Mouse (Mus musculus) kidney, embryonic 15.5 days (tissue): ENCODE results near the gene Pnp2. TPM values are rescaled to one million over a fixed set of nuclear protein-coding genes. Genes with fewer than 3 reads are reported as not detected.

Source experiments
- ATAC-seq: fragments of 200-750 bp; cut with Nextera tagmentation; replicated peaks from 2 replicates; pipeline ENCODE4 v1.8.0; 2017; ENCODE audit warnings: moderate TSS enrichment; ENCODE audit not compliant: low FRiP score
- H3K27ac ChIP-seq: fragments of 300-500 bp; sonication (generic); 2 replicates; pipeline ENCODE4 v1.5.1; 2015; ENCODE audit warnings: mild to moderate bottlenecking, inconsistent platforms
- H3K27me3 ChIP-seq: fragments of 300-500 bp; sonication (generic); 2 replicates; pipeline ENCODE4 v1.6.1; 2015; ENCODE audit warnings: inconsistent platforms
- H3K36me3 ChIP-seq: fragments of 300-500 bp; sonication (generic); 2 replicates; pipeline ENCODE4 v1.6.1; 2015; ENCODE audit warnings: inconsistent platforms
- H3K4me1 ChIP-seq: fragments of 300-500 bp; sonication (generic); 2 replicates; pipeline ENCODE4 v1.6.1; 2015; ENCODE audit warnings: inconsistent platforms
- H3K4me2 ChIP-seq: fragments of 300-500 bp; sonication (generic); 2 replicates; pipeline ENCODE4 v1.6.1; 2015; ENCODE audit warnings: moderate library complexity, mild to moderate bottlenecking, inconsistent platforms
- H3K4me3 ChIP-seq: fragments of 300-500 bp; sonication (generic); replicated peaks from 2 replicates; pipeline ENCODE4 v1.5.1; 2015; ENCODE audit warnings: mild to moderate bottlenecking, inconsistent platforms
- H3K9ac ChIP-seq: fragments of 300-500 bp; sonication (generic); 2 replicates; pipeline ENCODE4 v1.6.1; 2015; ENCODE audit warnings: mild to moderate bottlenecking, inconsistent platforms
- H3K9me3 ChIP-seq: fragments of 300-500 bp; sonication (generic); replicated peaks from 2 replicates; pipeline ENCODE4 v1.6.1; 2016; ENCODE audit warnings: inconsistent platforms
- WGBS: fragments of 180-500 bp; shearing (Covaris S2); methylation state at CpG from one replicate; pipeline ENCODE4 v1.1.7; 2015; ENCODE audit warnings: mixed read lengths; 5-methylcytosine and 5-hydroxymethylcytosine counted together
- polyA plus RNA-seq: library from polyadenylated mRNA; unstranded; fragments of >200 nt; fragmentation: Nextera tagmentation; extraction: Ambion mirVana; gene quantifications from 2 replicates; pipeline ENCODE4 v1.2.1, GENCODE M21; 2015

The Pnp2 gene
- polyA plus RNA-seq, 1 experiment from 2014 or later, result 0.62 TPM

DNA sequence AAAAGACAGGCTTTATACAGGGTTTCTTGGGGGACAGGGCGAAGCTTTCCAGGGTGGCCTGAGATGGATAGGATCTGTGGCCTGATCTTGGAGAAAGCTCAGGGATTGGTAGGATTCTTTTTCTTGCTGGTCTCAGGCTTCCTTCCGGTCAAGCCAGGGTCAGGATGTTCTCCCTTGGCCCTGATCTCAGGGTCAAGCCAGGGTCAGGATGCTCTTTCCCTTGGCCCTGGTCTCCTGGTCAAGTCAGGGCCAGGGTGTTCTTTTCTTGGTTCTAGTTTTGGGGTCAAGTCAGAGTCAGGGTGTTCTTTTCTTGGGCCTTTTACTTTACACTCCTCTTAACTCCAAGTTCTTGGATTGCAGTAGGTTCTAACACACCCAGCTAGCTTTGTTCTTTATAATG is 31.9 kb downstream of the Pnp2 start:
- 86% methylated on average over 2 of the region's 2 CpGs for WGBS
- H3K27me3 ChIP-seq, result no peaks in the 10 kb centered on the region
- H3K27ac ChIP-seq, result no peak overlapping the region
- no peaks in the 10 kb centered on the region for H3K36me3 ChIP-seq
- ATAC-seq, result no peak
- no peaks in the 10 kb centered on the region for H3K9me3 ChIP-seq
- H3K9ac ChIP-seq, result no peak overlapping the region
- H3K4me2 ChIP-seq, result no peak overlapping the region
- H3K4me1 ChIP-seq, result no peaks in the 10 kb centered on the region
- H3K4me3 ChIP-seq, result no peak overlapping the region

DNA sequence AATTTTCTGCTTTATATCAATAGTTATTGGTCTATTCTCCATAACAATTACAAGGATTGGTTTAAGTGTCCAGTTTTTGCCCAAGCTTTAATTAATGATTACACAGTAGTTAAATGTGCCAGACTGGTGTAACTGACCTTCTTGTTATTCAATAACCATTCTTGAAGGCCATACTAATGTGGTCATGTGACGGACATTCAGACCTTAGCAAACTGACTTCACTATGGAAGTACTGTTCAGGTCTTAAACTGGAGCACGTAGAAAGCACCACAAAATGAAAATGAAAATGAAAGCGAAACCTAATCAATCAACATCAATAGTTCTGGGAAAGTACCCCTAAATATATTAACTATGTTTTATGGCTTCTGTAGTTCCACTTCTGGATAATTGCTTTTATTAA is 35.2 kb downstream of the Pnp2 start:
- H3K27ac ChIP-seq, result 0 out of 2 replicates have a peak overlapping the region, but pooled peaks have one; percentile 58
- no peak overlapping the region for H3K4me2 ChIP-seq
- H3K27me3 ChIP-seq, result no peaks in the 10 kb centered on the region
- ATAC-seq, result peak; percentile 82
- 0 out of 2 replicates have a peak, but pooled peaks cover 6% of the 10 kb centered on the region for H3K4me1 ChIP-seq
- no peak overlapping the region for H3K4me3 ChIP-seq
- H3K9me3 ChIP-seq, result no peaks in the 10 kb centered on the region
- H3K9ac ChIP-seq, result no peak overlapping the region
- no peaks in the 10 kb centered on the region for H3K36me3 ChIP-seq
- WGBS, result 70% methylated on average over 3 of the region's 3 CpGs

DNA sequence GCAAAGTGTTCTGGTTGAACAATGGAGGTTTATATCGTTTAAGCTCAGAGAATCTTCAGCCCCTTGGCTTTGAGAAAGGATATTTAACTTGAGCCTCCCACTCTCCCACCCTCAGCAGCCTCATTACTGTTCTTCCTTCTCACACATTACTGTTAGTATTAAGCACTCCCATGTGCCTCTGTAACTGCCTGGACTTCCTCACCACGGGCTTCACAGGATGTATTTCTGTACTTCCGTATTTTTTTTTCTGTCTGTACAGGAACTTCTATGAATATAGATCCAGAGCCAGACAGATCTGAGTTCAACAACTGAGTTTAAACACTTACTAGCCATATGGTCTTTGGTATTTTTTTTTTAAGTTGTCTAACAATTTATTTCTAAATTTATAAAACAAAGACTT is 41.3 kb downstream of the Pnp2 start:
- 56% methylated on average over 3 of the region's 3 CpGs for WGBS

DNA sequence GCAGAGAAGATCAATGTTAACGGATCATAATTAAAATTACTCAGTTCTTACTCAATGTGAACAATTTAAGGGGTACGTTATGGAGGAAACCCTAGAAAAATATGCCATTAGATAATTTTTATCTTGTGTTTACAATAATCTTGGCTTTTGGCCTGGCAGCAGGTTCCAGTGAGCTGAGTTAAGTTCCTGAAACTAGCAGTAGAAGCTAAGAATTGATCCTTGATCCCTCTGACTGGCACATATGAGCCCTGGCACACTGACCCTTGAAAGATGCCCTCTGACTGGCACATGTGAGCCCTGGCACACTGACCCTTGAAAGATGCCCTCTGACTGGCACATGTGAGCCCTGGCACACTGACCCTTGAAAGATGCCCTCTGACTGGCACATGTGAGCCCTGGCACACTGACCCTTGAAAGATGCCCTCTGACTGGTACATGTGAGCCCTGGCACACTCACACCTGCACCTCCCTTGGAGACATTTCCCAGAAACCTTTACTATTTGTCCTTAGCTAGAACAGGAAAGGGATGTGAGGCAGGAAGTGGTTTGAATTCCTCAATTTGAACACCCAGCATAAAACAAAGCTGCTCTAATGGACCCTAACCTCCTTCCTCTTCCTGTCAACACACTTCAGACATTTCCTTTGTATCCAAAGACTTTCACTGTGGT is 42.3 kb downstream of the Pnp2 start:
- Histone ChIP-seq H3K4me3 (no peak overlapping the region), H3K9ac (no peak overlapping the region), H3K27me3 (no peaks in the 10 kb centered on the region), H3K36me3 (no peaks in the 10 kb centered on the region), H3K27ac (no peak overlapping the region), H3K9me3 (no peaks in the 10 kb centered on the region), H3K4me2 (no peak overlapping the region), H3K4me1 (0 out of 2 replicates have a peak, but pooled peaks cover 6% of the 10 kb centered on the region)
- 88% methylated on average over 2 of the region's 2 CpGs for WGBS
- ATAC-seq, result no peak

More for the DNA sequence above, 41.3 kb downstream of the Pnp2 start:
- no peaks in the 10 kb centered on the region for H3K36me3 ChIP-seq
- ATAC-seq, result no peak
- H3K4me1 ChIP-seq, result 0 out of 2 replicates have a peak, but pooled peaks cover 6% of the 10 kb centered on the region
- no peak overlapping the region for H3K4me2 ChIP-seq
- H3K9me3 ChIP-seq, result no peaks in the 10 kb centered on the region
- H3K9ac ChIP-seq, result no peak overlapping the region
- H3K4me3 ChIP-seq, result no peak overlapping the region
- no peaks in the 10 kb centered on the region for H3K27me3 ChIP-seq
- H3K27ac ChIP-seq, result 0 out of 2 replicates have a peak overlapping the region, but pooled peaks have one; percentile 1

DNA sequence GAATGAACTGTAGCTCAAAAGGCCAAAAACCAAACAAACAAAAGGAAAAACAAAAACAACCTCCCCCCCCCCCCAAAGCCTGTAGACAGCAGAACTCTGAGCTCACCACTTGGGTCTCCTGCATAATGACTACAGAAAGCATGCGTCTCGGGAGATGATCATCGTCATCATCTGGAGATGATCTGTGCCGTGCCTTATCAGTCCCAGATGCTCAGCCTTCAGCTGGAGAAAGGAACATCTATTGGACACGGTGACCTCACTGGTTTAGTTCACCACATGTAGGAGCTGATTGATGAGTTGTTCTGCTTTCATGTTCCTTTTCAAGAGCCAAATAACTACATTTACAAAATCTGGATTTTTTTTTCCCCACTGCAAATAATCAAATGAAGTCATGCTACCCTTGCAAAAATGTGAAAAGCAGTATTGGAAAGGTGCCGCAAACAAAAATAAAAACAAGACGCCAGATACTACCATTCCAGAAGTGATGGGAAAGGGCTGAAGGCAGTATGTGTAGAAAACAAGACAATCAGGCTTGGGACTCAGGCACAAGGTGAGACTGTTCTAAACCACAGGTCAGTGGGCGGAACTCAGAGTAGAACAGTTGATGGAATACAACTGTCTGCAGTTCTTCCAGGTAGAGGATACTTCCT is 51.5 kb downstream of the Pnp2 start, which contains the start of gene Rnase10:
Gene Rnase10 (plus strand): TSS at position 600 of the 650 bp plus-strand sequence.
- no peaks in the 10 kb centered on the region for H3K36me3 ChIP-seq
- no peaks in the 10 kb centered on the region for H3K9me3 ChIP-seq
- H3K4me1 ChIP-seq, result no peaks in the 10 kb centered on the region
- no peak within 1 kb of the TSS for H3K9ac ChIP-seq
- no peaks in the 10 kb centered on the region for H3K27me3 ChIP-seq
- H3K4me2 ChIP-seq, result no peak within 1 kb of the TSS
- H3K4me3 ChIP-seq, result no peak within 1 kb of the TSS
- peak within 1 kb of the TSS; percentile 56; the same call in 1 of the 2 replicates for H3K27ac ChIP-seq
- no peak for ATAC-seq
- WGBS, result 84% methylated on average over 8 of the region's 8 CpGs

DNA sequence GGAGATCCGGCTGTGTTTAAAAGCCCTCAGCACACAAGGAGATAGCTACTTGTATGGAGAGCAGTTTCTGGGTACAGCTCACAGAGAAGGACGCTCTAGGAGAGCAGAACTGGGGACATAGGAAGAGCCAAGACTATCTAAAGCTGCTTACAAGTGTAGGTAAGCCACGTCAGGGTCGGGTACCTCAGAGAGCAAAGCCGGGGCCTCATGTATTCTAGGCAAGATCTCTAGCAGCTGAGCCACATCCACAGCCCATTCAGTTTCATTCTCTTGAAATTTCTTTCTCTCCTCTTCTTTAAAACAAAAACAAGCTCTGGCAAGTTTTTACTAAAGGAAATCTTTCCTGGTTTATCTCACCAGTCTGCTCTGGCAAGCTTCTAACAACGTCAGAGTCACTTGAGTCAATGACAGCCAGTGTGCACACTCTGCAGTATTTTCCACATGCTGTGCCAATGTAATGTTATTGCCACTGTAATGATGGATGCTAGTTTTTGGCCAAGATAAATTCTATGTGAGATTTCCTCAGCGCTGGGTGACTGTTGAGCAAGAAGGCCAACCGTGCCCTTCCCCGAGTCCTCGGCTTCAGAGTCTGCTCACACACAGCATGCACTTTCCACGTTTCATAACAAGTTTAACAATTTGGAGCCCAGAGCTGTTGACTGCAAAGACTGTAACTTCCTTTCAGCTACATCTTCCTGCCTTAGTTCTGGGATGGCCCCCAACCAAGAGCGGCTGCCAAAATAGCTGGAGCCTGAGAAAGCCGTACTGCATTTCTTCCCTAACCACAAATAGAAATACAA is 52.3 kb downstream of the Pnp2 start:
- H3K9me3 ChIP-seq, result no peaks in the 10 kb centered on the region
- H3K36me3 ChIP-seq, result no peaks in the 10 kb centered on the region
- H3K9ac ChIP-seq, result no peak overlapping the region
- 71% methylated on average over 13 of the region's 13 CpGs for WGBS
- H3K4me2 ChIP-seq, result no peak overlapping the region
- peak overlapping the region; percentile 56; the same call in 1 of the 2 replicates for H3K27ac ChIP-seq
- no peaks in the 10 kb centered on the region for H3K4me1 ChIP-seq
- ATAC-seq, result no peak
- H3K27me3 ChIP-seq, result no peaks in the 10 kb centered on the region
- no peak overlapping the region for H3K4me3 ChIP-seq

DNA sequence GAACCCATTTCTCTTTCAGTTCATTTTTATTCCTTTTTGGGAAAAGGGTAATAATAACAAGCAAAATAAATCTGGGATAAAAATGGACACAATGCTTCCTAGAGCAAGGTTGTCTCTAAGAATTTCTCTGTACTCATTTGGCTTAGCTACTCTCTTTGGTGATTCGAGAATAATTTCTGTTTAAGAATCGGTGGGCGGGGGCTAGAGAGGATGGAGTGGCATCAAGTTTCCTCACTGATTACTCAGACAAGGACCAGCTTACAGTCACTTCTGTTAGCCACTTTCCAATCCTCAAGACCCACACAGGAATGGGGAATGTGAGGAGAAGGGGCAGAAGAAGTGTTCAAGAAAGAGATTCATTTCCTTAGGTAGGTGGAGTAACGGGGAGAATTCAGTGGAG is 53.0 kb downstream of the Pnp2 start:
- H3K9me3 ChIP-seq, result no peaks in the 10 kb centered on the region
- WGBS, result 82% methylated on average over 4 of the region's 4 CpGs
- no peak overlapping the region for H3K4me3 ChIP-seq
- H3K9ac ChIP-seq, result no peak overlapping the region
- H3K36me3 ChIP-seq, result no peaks in the 10 kb centered on the region
- H3K4me2 ChIP-seq, result no peak overlapping the region
- H3K27ac ChIP-seq, result 0 out of 2 replicates have a peak overlapping the region, but pooled peaks have one; percentile 56
- H3K27me3 ChIP-seq, result no peaks in the 10 kb centered on the region
- no peaks in the 10 kb centered on the region for H3K4me1 ChIP-seq
- ATAC-seq, result no peak

DNA sequence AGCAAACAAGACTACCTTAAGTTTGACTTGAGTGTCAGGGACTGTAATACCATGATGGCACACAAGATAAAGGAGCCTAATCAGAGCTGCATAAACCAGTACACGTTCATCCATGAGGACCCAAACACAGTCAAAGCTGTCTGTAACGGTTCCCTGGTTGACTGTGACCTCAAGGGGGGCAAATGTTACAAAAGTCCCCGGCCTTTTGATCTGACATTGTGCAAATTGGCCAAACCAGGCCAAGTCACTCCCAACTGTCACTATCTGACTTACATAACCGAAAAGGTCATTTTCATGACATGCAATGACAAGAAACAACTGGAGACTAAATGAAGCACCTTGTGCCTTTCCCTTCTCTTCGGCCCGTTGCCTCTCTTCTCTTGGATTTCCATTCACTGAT is 53.8 kb downstream of the Pnp2 start:
- Histone ChIP-seq H3K4me2 (no peak overlapping the region), H3K4me1 (no peaks in the 10 kb centered on the region), H3K36me3 (no peaks in the 10 kb centered on the region), H3K27ac (no peak overlapping the region), H3K27me3 (no peaks in the 10 kb centered on the region), H3K4me3 (no peak overlapping the region), H3K9me3 (no peaks in the 10 kb centered on the region), H3K9ac (no peak overlapping the region)
- 83% methylated on average over 6 of the region's 6 CpGs for WGBS
- no peak for ATAC-seq

Other genes with a start within 250 kb of the Pnp2 start
- gene Olfr748, start 248.6 kb upstream of the Pnp2 start, polyA plus RNA-seq, result not detected in 2 replicates
- gene Olfr749, start 210.9 kb upstream of the Pnp2 start, polyA plus RNA-seq, result not detected in 2 replicates
- gene Ttc5, start 170.5 kb upstream of the Pnp2 start, polyA plus RNA-seq, result 74.4 and 78.5 TPM in 2 replicates
- gene Ccnb1ip1, start 148.3 kb upstream of the Pnp2 start, polyA plus RNA-seq, result not detected in 2 replicates
- 64.9 and 65.6 TPM in 2 replicates for gene Parp2, start 148.2 kb upstream of the Pnp2 start, polyA plus RNA-seq
- gene Tep1, start 85.4 kb upstream of the Pnp2 start, polyA plus RNA-seq, result 6.2 and 8.5 TPM in 2 replicates
- gene Klhl33, start 58.5 kb upstream of the Pnp2 start, polyA plus RNA-seq, result 0.19 TPM in 2 replicates
- gene Osgep, start 31.1 kb upstream of the Pnp2 start, polyA plus RNA-seq, result 166 and 173 TPM in 2 replicates
- gene Apex1, start 31.0 kb upstream of the Pnp2 start, polyA plus RNA-seq, result 301 and 306 TPM in 2 replicates
- gene Pip4p1, start 25.1 kb upstream of the Pnp2 start, polyA plus RNA-seq, result 49.5 and 53.9 TPM in 2 replicates
- 74.3 and 78.6 TPM in 2 replicates for gene Pnp, start 24.9 kb upstream of the Pnp2 start, polyA plus RNA-seq
- not detected in 2 replicates for gene Gm49342, start 11.5 kb upstream of the Pnp2 start, polyA plus RNA-seq
- gene Rnase10, start 51.8 kb downstream of the Pnp2 start, polyA plus RNA-seq, result not detected in 2 replicates
- gene Rnase9, start 85.9 kb downstream of the Pnp2 start, polyA plus RNA-seq, result 0.17 TPM in 1 of 2 replicates, not detected in the other
- gene Rnase11, start 94.2 kb downstream of the Pnp2 start, polyA plus RNA-seq, result 0.38 TPM in 1 of 2 replicates, not detected in the other
- 10.2 and 11.1 TPM in 2 replicates for gene Rnase12, start 101.7 kb downstream of the Pnp2 start, polyA plus RNA-seq
- gene Olfr750, start 118.4 kb downstream of the Pnp2 start, polyA plus RNA-seq, result 0.04 TPM in 1 of 2 replicates, not detected in the other
- gene Rnase4, start 135.1 kb downstream of the Pnp2 start, polyA plus RNA-seq, result 37.8 and 40.5 TPM in 2 replicates
- 8.4 and 9.8 TPM in 2 replicates for gene Ang, start 135.2 kb downstream of the Pnp2 start, polyA plus RNA-seq
- gene Eddm3b, start 158.4 kb downstream of the Pnp2 start, polyA plus RNA-seq, result 2.0 and 2.1 TPM in 2 replicates
- gene Rnase6, start 167.9 kb downstream of the Pnp2 start, polyA plus RNA-seq, result 0.52 and 1.3 TPM in 2 replicates
- 0.17 and 1.00 TPM in 2 replicates for gene Rnase1, start 190.8 kb downstream of the Pnp2 start, polyA plus RNA-seq
- not detected in 2 replicates for gene Rnase2b, start 206.3 kb downstream of the Pnp2 start, polyA plus RNA-seq
- gene Ang2, start 243.2 kb downstream of the Pnp2 start, polyA plus RNA-seq, result not detected in 2 replicates
- not detected in 2 replicates for gene Ear14, start 247.4 kb downstream of the Pnp2 start, polyA plus RNA-seq